Mouse (Mus musculus): Measurements from ENCODE around the gene Olfr432.
"Not testable (repeated sequence)": the region's sequence is repeated elsewhere in the genome, so short reads cannot be mapped to it uniquely, and the experiment has no call there.

- TF ChIP-seq CTCF (IDR thresholded peaks at IDR 0.05; ENCODE audit: control insufficient read depth, insufficient read depth, insufficient read length); MAX (IDR thresholded peaks at IDR 0.05); MYOG (IDR thresholded peaks at IDR 0.05; ENCODE audit: control insufficient read depth, extremely low read depth, insufficient read length); USF1 (IDR thresholded peaks at IDR 0.05; ENCODE audit: low read depth): not testable (repeated sequence)
Observed at GRCm38 (mm10) chr1:174049357-174049756, 352 bp downstream of the Olfr432 start.
